Mouse (Mus musculus): ENCODE data around the gene Nfkbia.

GRCm38 (mm10) chr12:55464846-55465361 lies 27.5 kb downstream of the Nfkbia start:
- no peak for TF ChIP-seq EP300 (optimal IDR thresholded peaks at IDR 0.05)
- TF ChIP-seq CTCF (IDR thresholded peaks at IDR 0.05; ENCODE audit: low read depth): no peak
